Mouse (Mus musculus): ENCODE data around the gene Trim44. TPM values are rescaled to one million over a fixed set of nuclear protein-coding genes. Genes with fewer than 3 reads are reported as not detected.

Gene Trim44
- total and polyA plus RNA-seq, 3 experiments = 21.7 to 55.3 (median 49.1) TPM

DNA sequence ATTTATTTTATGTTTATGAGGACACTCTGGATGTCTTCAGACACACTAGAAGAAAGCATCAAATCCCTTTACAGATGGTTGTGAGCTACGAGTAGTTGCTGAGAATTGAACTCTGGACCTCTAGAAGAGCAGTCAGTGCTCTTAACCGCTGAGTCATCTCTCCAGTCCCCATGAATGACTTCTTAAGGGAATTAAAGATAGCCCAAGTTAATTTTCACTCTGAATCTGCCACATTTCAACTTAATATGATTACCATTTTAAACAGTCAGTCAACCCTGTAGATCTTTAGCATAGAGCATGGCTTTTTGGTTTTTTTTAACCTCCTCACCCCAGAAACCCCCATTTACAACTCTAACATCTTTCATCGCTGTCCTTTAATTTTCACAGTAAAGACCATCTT lies 2.1 kb upstream of the Trim44 start:
- no peak overlapping the region for H3K27ac ChIP-seq (ENCODE audit: control insufficient read depth, low read depth, low read length)
- peaks cover 33 to 48% of the 10 kb centered on the region in 2 experiments for H3K4me1 ChIP-seq (ENCODE audit: control insufficient read depth in 1 of 2, insufficient read depth in 2 of 2, low read length in 2 of 2)
- no peaks in the 10 kb centered on the region for H3K9me3 ChIP-seq (replicated peaks; ENCODE audit: insufficient read depth, low read length)
- no peaks in the 10 kb centered on the region for H3K79me2 ChIP-seq (ENCODE audit: control insufficient read depth, insufficient read depth, low read length, poor library complexity)
- H3K4me3 ChIP-seq (ENCODE audit: control insufficient read depth in 1 of 2, insufficient read depth in 1 of 2, low read depth in 2 of 2, low read length in 2 of 2) = no peak overlapping the region
- H3K9ac ChIP-seq (ENCODE audit: control insufficient read depth, low read depth, low read length, poor library complexity, severe bottlenecking) = no peak overlapping the region
- H3K36me3 ChIP-seq (ENCODE audit: control insufficient read depth in 1 of 2, insufficient read depth in 2 of 2, low read length in 2 of 2) = peaks cover 0 to 57% of the 10 kb centered on the region in 2 experiments; a peak in 2 of 4 replicates
- H3K27me3 ChIP-seq (ENCODE audit: control insufficient read depth in 1 of 2, insufficient read depth in 2 of 2, low read length in 2 of 2) = no peaks in the 10 kb centered on the region
- TF ChIP-seq EP300 (IDR thresholded peaks at IDR 0.05; ENCODE audit: low read depth in 1 of 2, low read length in 2 of 2) = peak in 1 of 2 experiments; percentile 16; a peak in 1 of 4 replicates
- no peak for TF ChIP-seq USF2 (IDR thresholded peaks at IDR 0.05; ENCODE audit: borderline replicate concordance in 1 of 2, insufficient read depth in 1 of 2, low read depth in 1 of 2, low read length in 2 of 2)
- no peak for TF ChIP-seq POLR2AphosphoS5 (IDR thresholded peaks at IDR 0.05; ENCODE audit: borderline replicate concordance, low read depth, low read length)
- TF ChIP-seq ZMIZ1 (IDR thresholded peaks at IDR 0.05; ENCODE audit: low read depth, low read length) = no peak
- no peak for DNase-seq (ENCODE audit: low read depth, low spot score)

DNA sequence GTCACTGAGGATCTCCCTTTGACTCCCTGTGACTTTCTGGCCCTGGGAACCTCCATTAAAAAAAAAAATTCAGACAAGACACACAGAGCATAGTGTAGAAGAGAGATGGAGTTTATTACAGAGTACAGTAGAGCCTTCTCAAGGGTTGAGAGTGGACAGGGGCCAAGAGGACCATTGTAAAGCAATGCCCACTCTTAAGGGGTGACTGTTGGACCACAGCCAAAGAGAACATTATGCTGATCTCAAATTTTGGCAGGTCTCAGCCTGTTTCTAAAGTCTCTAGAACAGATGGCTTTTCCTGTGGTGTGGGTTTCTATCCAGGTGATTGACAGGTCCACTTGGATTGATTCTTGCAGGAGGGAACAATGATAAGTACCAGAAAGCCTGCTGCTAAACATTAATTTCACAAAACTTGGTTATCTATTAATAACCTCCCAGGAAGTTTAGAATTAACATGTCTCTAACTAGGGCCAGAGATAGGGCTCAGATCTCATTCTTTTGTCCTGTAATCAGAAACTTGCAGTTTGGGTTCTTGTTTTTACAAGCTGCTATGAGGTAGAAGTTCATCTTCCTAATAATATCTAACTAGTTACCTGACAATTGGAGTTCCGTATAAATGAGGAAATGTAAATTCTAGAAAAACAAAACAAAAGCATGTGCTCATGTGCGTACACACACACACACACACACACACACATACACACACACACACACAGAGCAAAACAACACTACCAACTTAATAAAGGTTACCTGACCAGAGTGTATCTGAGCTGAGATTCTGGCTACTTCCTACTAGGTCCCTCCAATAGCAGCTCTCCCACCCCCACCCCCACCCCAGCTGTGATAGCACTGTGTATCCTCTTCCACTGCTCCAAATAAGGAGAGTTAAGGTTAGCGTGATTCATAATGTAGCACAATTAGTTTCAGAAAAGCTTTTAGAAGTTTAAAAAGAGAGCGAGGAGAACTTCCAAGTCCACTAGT lies 1.0 kb downstream of the Trim44 start:
- peak; percentile 44 for DNase-seq (ENCODE audit: low read depth, low spot score)
- H3K36me3 ChIP-seq (ENCODE audit: control insufficient read depth in 1 of 2, insufficient read depth in 2 of 2, low read length in 2 of 2) = peaks cover 0 to 42% of the 10 kb centered on the region in 2 experiments; a peak in 2 of 4 replicates
- H3K9ac ChIP-seq (ENCODE audit: control insufficient read depth, low read depth, low read length, poor library complexity, severe bottlenecking) = no peak overlapping the region; the same call in 1 of the 2 replicates
- TF ChIP-seq TAL1 (IDR thresholded peaks at IDR 0.05; ENCODE audit: low read length) (no peak), USF2 (IDR thresholded peaks at IDR 0.05; ENCODE audit: borderline replicate concordance in 1 of 2, insufficient read depth in 1 of 2, low read depth in 1 of 2, low read length in 2 of 2) (no peak), SIN3A (IDR thresholded peaks at IDR 0.05; ENCODE audit: low read length) (peak; percentile 56; the same call in 1 of the 2 replicates), GATA1 (IDR thresholded peaks at IDR 0.05; ENCODE audit: low read depth, low read length) (peak; percentile 46), EP300 (IDR thresholded peaks at IDR 0.05; ENCODE audit: low read depth in 1 of 2, low read length in 2 of 2) (peak; percentile 62 to 70; a peak in 3 of 4 replicates), MAX (IDR thresholded peaks at IDR 0.05; ENCODE audit: low read length) (no peak), ELF1 (IDR thresholded peaks at IDR 0.05; ENCODE audit: low read depth, low read length) (no peak), ETS1 (IDR thresholded peaks at IDR 0.05; ENCODE audit: low read depth, low read length) (peak; percentile 45; the same call in 1 of the 2 replicates), RCOR1 (IDR thresholded peaks at IDR 0.05; ENCODE audit: low read depth, low read length) (peak; percentile 9; the same call in 1 of the 2 replicates), TCF12 (IDR thresholded peaks at IDR 0.05; ENCODE audit: low read depth, low read length) (peak; percentile 59; the same call in 1 of the 2 replicates), MYC (IDR thresholded peaks at IDR 0.05; ENCODE audit: low read depth, low read length) (peak; percentile 52; the same call in 1 of the 2 replicates), RAD21 (IDR thresholded peaks at IDR 0.05; ENCODE audit: low read depth, low read length) (no peak), CHD2 (IDR thresholded peaks at IDR 0.05; ENCODE audit: low read length) (no peak)
- peak overlapping the region; percentile 23 to 34; a peak in 2 of 4 replicates for H3K4me3 ChIP-seq (ENCODE audit: control insufficient read depth in 1 of 2, insufficient read depth in 1 of 2, low read depth in 2 of 2, low read length in 2 of 2)
- no peaks in the 10 kb centered on the region for H3K27me3 ChIP-seq (ENCODE audit: control insufficient read depth in 1 of 2, insufficient read depth in 2 of 2, low read length in 2 of 2)
- no peak overlapping the region for H3K27ac ChIP-seq (ENCODE audit: control insufficient read depth, low read depth, low read length)
- H3K79me2 ChIP-seq (ENCODE audit: control insufficient read depth, insufficient read depth, low read length, poor library complexity) = no peaks in the 10 kb centered on the region
- H3K4me1 ChIP-seq (ENCODE audit: control insufficient read depth in 1 of 2, insufficient read depth in 2 of 2, low read length in 2 of 2) = peaks cover 18 to 34% of the 10 kb centered on the region in 2 experiments
- H3K9me3 ChIP-seq (replicated peaks; ENCODE audit: insufficient read depth, low read length) = no peaks in the 10 kb centered on the region
